Mouse (Mus musculus) spleen, postnatal 14 days (tissue): ENCODE measurements around the gene Slfn9.
A peak's percentile ranks its signal among the peaks of the same experiment; 100 is the strongest.
"Not testable (repeated sequence)": the region's sequence is repeated elsewhere in the genome, so short reads cannot be mapped to it uniquely, and the experiment has no call there.

Experiments
- DNase-seq, 2 experiments: peaks; one replicate each; pipeline ENCODE4 v3.0.0; 2021 to 2022; ENCODE audit warnings: low spot score in 2 of 2

Slfn9 gene

GRCm38 (mm10) chr11:82956925-82957324, 34.7 kb downstream of the Slfn9 start:
- DNase-seq, result no peak

DNA sequence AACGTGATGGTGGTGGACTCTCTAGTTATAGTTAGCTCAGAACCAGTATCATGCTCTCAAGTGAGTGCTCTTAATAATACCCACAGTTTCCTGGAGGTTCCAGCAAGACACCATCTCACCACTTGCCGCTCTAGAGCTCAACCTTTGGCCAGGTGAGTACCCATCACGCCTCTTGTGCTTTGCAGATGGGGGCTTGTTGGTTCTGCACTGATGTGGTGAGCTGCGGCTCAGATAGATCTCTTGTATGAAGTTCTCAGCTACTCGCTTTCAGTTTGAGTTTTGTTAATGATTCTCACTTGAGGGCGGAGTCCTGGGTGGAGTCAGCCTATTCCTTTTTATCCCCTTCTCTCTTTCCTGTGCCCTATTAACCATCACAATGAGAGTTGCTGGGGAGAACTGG, 37.0 kb downstream of the Slfn9 start:
- DNase-seq, result no peak

- peak; percentile 11 to 25 for DNase-seq
These were observed 38.8 kb downstream of the Slfn9 start for GRCm38 (mm10) chr11:82952612-82953542.

GRCm38 (mm10) chr11:82951865-82952611, 39.6 kb downstream of the Slfn9 start:
- no peak for DNase-seq

DNA sequence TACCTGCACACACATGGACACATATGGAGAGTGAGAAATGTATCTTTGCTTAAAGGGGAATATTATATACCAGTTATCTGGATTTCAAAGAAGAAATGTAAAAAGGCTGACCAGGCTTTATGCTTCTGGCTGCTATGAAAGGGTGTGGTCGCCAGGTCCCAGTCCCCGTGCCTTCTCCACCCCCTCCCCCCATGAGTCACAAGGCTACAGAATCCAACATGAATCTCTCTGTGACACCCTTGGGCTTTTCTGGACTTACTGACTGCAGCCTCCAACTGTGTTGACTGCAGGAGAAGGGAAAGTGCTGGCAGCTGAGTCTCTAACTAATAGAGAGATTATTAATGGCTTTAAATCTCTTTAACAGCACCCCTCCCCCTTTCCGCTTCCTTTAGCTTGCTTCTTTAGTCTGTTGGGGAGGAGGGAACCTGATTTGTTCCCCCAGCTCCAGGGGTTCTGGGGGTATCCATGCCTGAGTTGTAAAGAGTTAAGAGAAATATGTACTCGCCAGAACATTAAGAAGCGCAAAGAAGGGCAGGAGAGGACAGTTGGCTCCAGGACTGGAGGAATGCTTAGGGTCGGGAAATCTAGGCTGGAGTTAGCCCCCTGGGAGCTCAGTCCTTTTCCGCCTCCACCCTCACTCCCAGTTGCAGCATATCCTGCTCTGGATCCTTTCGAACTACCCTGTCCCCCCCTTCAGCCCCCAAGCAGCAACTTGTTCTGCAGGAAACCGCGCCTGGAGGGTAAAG, 40.7 kb downstream of the Slfn9 start, which contains the start of gene Slfn5:
TSS of gene Slfn5 (plus strand) at position 614 of the 746 bp plus-strand sequence.
- no peak for DNase-seq

- no peak for DNase-seq
These were observed 42.6 kb downstream of the Slfn9 start for GRCm38 (mm10) chr11:82949036-82949435.

- no peak for DNase-seq
These were observed 44.2 kb downstream of the Slfn9 start for GRCm38 (mm10) chr11:82947457-82947856.

DNA sequence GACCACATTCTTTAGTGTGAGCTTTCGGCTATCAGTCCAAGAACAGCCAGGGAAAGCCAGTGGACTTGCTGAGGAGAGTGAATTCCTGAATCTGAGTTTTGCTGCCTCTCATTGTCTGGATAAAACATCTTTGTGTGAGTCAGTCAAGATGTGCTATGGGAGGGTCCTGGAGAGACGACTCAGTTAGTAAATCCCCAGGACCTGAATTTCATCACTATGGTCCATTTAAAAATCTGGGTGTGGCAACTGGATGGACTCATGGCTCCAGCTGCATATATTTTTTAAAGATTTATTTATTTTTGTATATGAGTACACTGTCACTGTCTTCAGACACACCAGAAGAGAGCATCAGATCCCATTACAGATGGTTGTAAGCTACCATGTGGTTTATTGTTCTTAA, 46.0 kb downstream of the Slfn9 start:
- no peak for DNase-seq

DNA sequence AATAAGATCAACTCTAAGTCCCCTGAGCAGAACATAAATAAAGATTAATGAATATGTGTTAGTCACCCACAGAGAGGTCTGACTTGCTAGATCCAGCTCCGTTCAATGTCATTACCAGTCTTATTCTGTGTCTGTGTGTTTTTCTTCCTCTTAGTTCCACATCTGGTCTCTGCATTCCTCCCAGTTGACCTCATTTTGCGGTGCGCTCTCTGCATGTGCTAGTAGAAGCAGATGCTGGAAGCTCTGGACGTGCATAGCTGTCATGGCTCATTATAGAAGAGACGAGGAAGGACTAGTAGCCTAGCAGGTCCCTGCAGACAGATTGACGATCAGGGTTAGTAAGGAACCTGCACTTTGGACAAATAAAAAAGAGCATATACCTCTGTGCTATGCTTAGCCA, 48.3 kb downstream of the Slfn9 start:
- no peak for DNase-seq

DNA sequence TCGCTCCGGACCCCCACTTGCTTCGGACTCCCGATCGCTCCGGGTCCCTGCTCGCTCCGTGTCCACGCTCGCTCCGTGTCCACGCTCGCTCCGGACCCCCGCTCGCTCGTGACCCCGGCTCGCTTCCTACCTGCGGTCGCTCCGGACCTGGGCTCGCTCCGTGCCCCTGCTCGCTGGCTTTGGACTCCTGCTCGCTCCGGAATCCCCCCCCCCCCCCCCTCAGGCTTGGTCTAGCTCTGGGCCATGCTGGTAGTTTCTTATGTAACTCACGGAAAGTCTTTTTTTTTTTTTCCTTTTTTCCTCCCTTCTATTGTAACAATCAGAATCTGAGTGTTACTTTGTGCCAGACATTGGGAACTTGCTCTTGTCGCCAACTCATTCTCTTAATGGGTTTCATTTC, 58.4 kb downstream of the Slfn9 start:
- DNase-seq, result no peak

DNA sequence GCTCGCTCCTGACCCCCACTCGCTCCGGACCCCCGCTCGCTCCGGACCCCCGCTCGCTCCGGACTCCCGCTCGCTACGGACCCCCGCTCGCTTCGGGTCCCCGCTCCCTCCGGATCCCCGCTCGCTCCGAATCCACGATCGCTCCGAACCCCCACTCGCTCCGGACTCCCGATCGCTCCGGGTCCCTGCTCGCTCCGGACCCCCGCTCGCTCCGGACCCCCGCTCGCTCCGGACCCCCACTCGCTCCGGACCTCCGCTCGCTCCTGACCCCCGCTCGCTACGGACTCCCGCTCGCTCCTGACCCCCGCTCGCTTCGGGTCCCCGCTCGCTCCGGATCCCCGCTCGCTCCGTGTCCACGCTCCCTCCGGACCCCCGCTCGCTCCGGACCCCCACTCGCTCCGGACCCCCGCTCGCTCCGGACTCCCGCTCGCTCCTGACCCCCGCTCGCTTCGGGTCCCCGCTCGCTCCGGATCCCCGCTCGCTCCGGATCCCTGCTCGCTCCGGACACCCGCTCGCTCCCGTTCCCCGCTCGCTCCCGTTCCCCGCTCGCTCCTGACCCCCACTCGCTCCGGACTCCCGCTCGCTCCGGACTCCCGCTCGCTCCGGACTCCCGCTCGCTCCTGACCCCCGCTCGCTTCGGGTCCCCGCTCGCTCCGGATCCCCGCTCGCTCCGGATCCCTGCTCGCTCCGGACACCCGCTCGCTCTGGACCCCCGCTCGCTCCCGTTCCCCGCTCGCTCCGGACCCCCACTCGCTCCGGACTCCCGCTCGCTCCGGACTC, 59.8 kb downstream of the Slfn9 start:
- DNase-seq, result not testable (repeated sequence)

DNA sequence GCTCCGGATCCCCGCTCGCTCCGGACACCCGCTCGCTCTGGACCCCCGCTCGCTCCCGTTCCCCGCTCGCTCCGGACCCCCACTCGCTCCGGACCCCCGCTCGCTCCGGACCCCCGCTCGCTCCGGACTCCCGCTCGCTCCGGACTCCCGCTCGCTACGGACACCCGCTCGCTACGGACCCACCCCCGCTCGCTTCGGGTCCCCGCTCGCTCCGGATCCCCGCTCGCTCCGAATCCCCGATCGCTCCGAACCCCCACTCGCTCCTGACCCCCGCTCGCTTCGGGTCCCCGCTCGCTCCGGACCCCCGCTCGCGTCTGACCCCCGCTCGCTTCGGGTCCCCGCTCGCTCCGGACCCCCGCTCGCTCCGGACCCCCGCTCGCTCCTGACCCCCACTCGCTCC, 60.5 kb downstream of the Slfn9 start:
- not testable (repeated sequence) for DNase-seq

- DNase-seq, result not testable (repeated sequence)
These were observed 61.2 kb downstream of the Slfn9 start for GRCm38 (mm10) chr11:82930391-82930955.

GRCm38 (mm10) chr11:82929633-82929950, 62.0 kb downstream of the Slfn9 start:
- DNase-seq, result no peak

GRCm38 (mm10) chr11:82928897-82929632, 62.6 kb downstream of the Slfn9 start:
- no peak for DNase-seq
